Mouse (Mus musculus): Measurements from ENCODE around the gene Astn2. TPM values are rescaled to one million over a fixed set of nuclear protein-coding genes. Genes with fewer than 3 reads are reported as not detected.

Astn2 gene
- polyA plus RNA-seq, 1 experiment from 2014 or later = 0.61 TPM

DNA sequence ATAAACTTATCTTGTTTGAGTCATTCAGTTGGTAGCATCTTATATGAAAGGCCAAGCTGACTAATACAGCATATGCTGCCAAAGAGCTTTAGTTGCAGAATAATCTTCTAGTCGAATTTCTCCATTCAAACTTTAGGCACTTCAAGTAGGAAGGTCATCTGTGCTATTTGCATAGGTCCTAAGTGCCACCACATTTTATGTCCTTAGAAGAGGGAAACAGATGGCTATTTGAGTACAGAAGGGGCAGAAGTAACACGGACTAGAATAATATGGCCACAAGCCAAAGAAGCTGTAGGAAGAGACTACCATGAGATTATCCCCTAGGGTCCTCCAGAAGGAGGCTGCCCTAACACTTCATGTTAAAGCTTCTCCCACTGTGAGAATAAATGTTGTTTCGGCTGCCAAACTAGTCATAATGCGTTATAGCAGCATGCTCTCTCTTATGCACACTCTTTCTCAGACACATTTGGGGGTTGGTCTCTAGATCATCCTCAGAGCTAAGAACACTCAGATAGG lies 730.9 kb downstream of the Astn2 start:
- 65% methylated on average over 4 of the region's 4 CpGs for WGBS
- H3K36me3 ChIP-seq (ENCODE audit: control insufficient read depth, insufficient read depth, low read length) = no peaks in the 10 kb centered on the region
- no peak for ATAC-seq (ENCODE audit: insufficient number of reproducible peaks, insufficient read depth, low FRiP score, low read depth)
- H3K4me3 ChIP-seq (ENCODE audit: control insufficient read depth in 1 of 2, insufficient read depth in 1 of 2, low read depth in 1 of 2, low read length in 2 of 2) = no peak overlapping the region
- H3K27me3 ChIP-seq (ENCODE audit: control insufficient read depth, insufficient read depth, low read length) = no peaks in the 10 kb centered on the region
- H3K4me2 ChIP-seq (ENCODE audit: low read length) = no peak overlapping the region
- H3K9me3 ChIP-seq (ENCODE audit: control insufficient read depth, low read length) = no peaks in the 10 kb centered on the region
- peaks cover 0 to 15% of the 10 kb centered on the region in 2 experiments; a peak in 2 of 4 replicates for H3K4me1 ChIP-seq (ENCODE audit: control insufficient read depth in 2 of 2, insufficient read depth in 2 of 2, low read length in 2 of 2)
- H3K9ac ChIP-seq (ENCODE audit: low read length) = no peak overlapping the region
- no peak overlapping the region for H3K27ac ChIP-seq (replicated peaks in 1 of 2; ENCODE audit: control insufficient read depth in 1 of 2, insufficient read depth in 1 of 2, low read depth in 2 of 2, low read length in 2 of 2)

DNA sequence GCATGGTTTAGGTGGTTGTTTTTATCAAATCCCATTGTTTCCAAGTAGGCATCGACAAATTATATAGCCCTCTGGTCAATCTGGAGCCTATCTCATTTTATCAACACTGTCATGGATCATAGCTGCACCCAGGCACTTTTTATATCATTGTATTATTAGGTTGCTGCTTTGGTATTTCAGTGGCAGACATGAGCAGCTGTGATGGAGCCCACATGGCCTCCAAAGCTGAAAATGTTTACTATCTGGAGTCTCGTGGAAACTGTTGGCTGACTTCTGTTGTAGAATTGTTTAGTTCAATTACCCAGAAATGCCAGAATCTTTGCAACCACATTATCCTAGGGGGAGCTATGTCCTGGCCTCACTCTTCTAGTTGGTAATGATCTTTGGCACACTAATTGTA lies 732.1 kb downstream of the Astn2 start:
- no peaks in the 10 kb centered on the region for H3K9me3 ChIP-seq (ENCODE audit: control insufficient read depth, low read length)
- H3K9ac ChIP-seq (ENCODE audit: low read length) = no peak overlapping the region
- peaks cover 0 to 15% of the 10 kb centered on the region in 2 experiments; a peak in 2 of 4 replicates for H3K4me1 ChIP-seq (ENCODE audit: control insufficient read depth in 2 of 2, insufficient read depth in 2 of 2, low read length in 2 of 2)
- H3K36me3 ChIP-seq (ENCODE audit: control insufficient read depth, insufficient read depth, low read length) = no peaks in the 10 kb centered on the region
- H3K4me3 ChIP-seq (ENCODE audit: control insufficient read depth in 1 of 2, insufficient read depth in 1 of 2, low read depth in 1 of 2, low read length in 2 of 2) = no peak overlapping the region
- H3K27ac ChIP-seq (replicated peaks in 1 of 2; ENCODE audit: control insufficient read depth in 1 of 2, insufficient read depth in 1 of 2, low read depth in 2 of 2, low read length in 2 of 2) = peak overlapping the region in 1 of 2 experiments; percentile 29; a peak in 1 of 4 replicates
- WGBS = 30% methylated on average over 2 of the region's 2 CpGs
- no peak overlapping the region for H3K4me2 ChIP-seq (ENCODE audit: low read length)
- no peaks in the 10 kb centered on the region for H3K27me3 ChIP-seq (ENCODE audit: control insufficient read depth, insufficient read depth, low read length)
- ATAC-seq (ENCODE audit: insufficient number of reproducible peaks, insufficient read depth, low FRiP score, low read depth) = no peak

DNA sequence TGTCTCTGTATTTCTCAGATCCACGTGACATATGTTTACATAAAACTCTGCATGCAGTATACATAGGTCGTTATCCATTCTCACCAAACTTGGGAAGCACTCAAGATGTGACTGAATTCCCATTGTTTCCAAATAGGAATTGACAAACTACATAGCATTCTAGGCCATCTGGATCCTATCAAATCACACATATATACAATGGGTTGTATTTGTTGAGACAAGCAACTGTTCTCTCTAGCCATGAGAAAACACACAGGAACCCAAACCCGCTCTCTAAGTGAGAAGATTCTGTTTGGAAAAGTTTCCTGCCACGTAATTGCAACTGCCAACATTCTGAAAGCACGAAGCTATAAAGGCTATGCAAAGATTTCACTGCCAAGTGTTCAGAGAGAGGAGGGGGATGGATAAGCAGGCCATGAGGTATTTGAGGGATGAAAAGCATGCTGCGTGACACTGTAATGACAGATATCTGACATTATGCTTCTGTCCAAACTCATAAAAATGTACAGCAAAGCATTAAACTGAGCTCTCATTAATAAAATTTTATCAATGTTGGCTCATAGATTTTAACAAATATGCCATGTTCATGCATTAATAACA lies 732.7 kb downstream of the Astn2 start:
- H3K9me3 ChIP-seq (ENCODE audit: control insufficient read depth, low read length) = no peaks in the 10 kb centered on the region
- peak overlapping the region in 1 of 2 experiments; percentile 57; a peak in 2 of 4 replicates for H3K27ac ChIP-seq (replicated peaks in 1 of 2; ENCODE audit: control insufficient read depth in 1 of 2, insufficient read depth in 1 of 2, low read depth in 2 of 2, low read length in 2 of 2)
- H3K4me3 ChIP-seq (ENCODE audit: control insufficient read depth in 1 of 2, insufficient read depth in 1 of 2, low read depth in 1 of 2, low read length in 2 of 2) = no peak overlapping the region
- 27% methylated on average over 6 of the region's 6 CpGs for WGBS
- H3K36me3 ChIP-seq (ENCODE audit: control insufficient read depth, insufficient read depth, low read length) = no peaks in the 10 kb centered on the region
- H3K27me3 ChIP-seq (ENCODE audit: control insufficient read depth, insufficient read depth, low read length) = no peaks in the 10 kb centered on the region
- peaks cover 0 to 15% of the 10 kb centered on the region in 2 experiments; a peak in 2 of 4 replicates for H3K4me1 ChIP-seq (ENCODE audit: control insufficient read depth in 2 of 2, insufficient read depth in 2 of 2, low read length in 2 of 2)
- no peak overlapping the region for H3K4me2 ChIP-seq (ENCODE audit: low read length)
- ATAC-seq (ENCODE audit: insufficient number of reproducible peaks, insufficient read depth, low FRiP score, low read depth) = no peak
- H3K9ac ChIP-seq (ENCODE audit: low read length) = no peak overlapping the region

DNA sequence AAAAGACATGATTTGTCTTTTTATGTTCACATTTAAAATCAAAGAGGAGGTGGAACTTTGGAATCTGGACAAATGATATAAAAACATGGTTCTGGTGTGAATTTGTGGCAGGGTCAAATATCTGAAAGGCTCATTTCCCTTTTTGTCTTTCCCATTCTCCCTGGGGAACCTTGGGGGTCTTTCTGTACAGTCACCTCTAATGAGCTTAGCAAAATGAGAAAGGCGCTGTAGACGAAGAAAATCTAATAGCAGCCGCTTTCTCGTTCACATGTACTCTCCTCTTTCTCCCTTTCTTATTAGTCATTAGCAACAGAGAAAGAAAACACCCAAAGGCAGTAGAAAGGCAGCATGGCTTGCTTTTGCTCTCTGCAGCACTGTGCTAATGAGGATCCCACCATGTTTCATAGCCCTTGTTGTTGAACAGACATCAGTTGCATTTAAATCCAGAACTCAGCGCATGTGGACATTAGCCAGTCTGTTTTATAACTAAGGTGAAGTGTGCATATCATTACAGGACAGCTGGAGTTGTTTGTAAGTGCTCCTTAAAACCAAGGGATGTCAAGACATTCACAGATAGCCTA lies 737.3 kb downstream of the Astn2 start:
- no peak for ATAC-seq (ENCODE audit: insufficient number of reproducible peaks, insufficient read depth, low FRiP score, low read depth)
- Histone ChIP-seq H3K9me3 (ENCODE audit: control insufficient read depth, low read length) (no peaks in the 10 kb centered on the region), H3K9ac (ENCODE audit: low read length) (no peak overlapping the region), H3K4me2 (ENCODE audit: low read length) (no peak overlapping the region), H3K36me3 (ENCODE audit: control insufficient read depth, insufficient read depth, low read length) (no peaks in the 10 kb centered on the region), H3K27me3 (ENCODE audit: control insufficient read depth, insufficient read depth, low read length) (no peaks in the 10 kb centered on the region), H3K4me1 (ENCODE audit: control insufficient read depth in 2 of 2, insufficient read depth in 2 of 2, low read length in 2 of 2) (peaks cover 0 to 8% of the 10 kb centered on the region in 2 experiments; a peak in 2 of 4 replicates), H3K4me3 (ENCODE audit: control insufficient read depth in 1 of 2, insufficient read depth in 1 of 2, low read depth in 1 of 2, low read length in 2 of 2) (no peak overlapping the region), H3K27ac (replicated peaks in 1 of 2; ENCODE audit: control insufficient read depth in 1 of 2, insufficient read depth in 1 of 2, low read depth in 2 of 2, low read length in 2 of 2) (no peak overlapping the region)
- 83% methylated on average over 5 of the region's 5 CpGs for WGBS

DNA sequence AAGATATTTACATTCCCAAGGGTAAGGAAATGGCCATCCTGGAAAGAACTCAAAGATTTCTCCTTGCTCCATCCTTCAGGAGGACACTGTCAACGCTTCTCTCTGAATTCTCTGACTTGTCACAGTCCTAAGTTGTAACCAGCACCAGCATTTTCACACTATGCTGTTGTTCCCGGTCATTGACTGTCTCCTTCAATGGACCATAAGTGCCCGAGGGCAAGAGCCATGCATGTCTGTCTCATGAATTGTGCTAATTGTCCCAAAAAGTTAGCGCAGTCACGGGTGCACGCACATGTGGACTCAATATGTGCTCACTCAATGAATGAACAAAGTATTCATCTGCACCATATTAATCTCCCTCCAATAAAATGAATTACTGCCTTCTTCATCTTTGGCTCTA lies 741.2 kb downstream of the Astn2 start:
- Histone ChIP-seq H3K9me3 (ENCODE audit: control insufficient read depth, low read length) (no peaks in the 10 kb centered on the region), H3K4me3 (ENCODE audit: control insufficient read depth in 1 of 2, insufficient read depth in 1 of 2, low read depth in 1 of 2, low read length in 2 of 2) (no peak overlapping the region), H3K36me3 (ENCODE audit: control insufficient read depth, insufficient read depth, low read length) (no peaks in the 10 kb centered on the region), H3K27me3 (ENCODE audit: control insufficient read depth, insufficient read depth, low read length) (no peaks in the 10 kb centered on the region), H3K9ac (ENCODE audit: low read length) (no peak overlapping the region), H3K4me1 (ENCODE audit: control insufficient read depth in 2 of 2, insufficient read depth in 2 of 2, low read length in 2 of 2) (no peaks in the 10 kb centered on the region), H3K4me2 (ENCODE audit: low read length) (no peak overlapping the region), H3K27ac (replicated peaks in 1 of 2; ENCODE audit: control insufficient read depth in 1 of 2, insufficient read depth in 1 of 2, low read depth in 2 of 2, low read length in 2 of 2) (no peak overlapping the region)
- 88% methylated on average over 6 of the region's 6 CpGs for WGBS
- no peak for ATAC-seq (ENCODE audit: insufficient number of reproducible peaks, insufficient read depth, low FRiP score, low read depth)

DNA sequence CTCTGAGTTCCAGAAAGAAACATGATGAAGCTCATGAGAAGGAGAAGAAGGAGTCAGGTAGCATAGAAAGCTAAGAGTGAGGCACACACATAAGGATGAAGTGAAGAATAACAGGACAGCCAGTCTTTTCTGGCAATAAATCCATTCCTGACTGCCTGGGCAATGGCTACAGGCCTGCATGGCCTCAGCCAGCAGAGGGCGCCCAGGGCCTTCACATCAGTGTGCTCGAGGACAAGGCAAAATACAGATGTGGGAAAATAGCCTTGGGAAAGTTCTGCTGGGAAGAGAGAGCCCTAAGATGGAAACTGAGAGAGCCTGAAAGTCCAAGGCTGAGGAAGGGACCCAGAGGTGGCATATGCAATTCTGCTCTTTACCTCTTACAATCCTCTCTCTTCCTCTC lies 749.7 kb downstream of the Astn2 start:
- H3K27me3 ChIP-seq (ENCODE audit: control insufficient read depth, insufficient read depth, low read length) = no peaks in the 10 kb centered on the region
- peak; percentile 61; the same call in 1 of the 2 replicates for ATAC-seq (ENCODE audit: insufficient number of reproducible peaks, insufficient read depth, low FRiP score, low read depth)
- H3K4me3 ChIP-seq (ENCODE audit: control insufficient read depth in 1 of 2, insufficient read depth in 1 of 2, low read depth in 1 of 2, low read length in 2 of 2) = no peak overlapping the region
- no peaks in the 10 kb centered on the region for H3K36me3 ChIP-seq (ENCODE audit: control insufficient read depth, insufficient read depth, low read length)
- no peaks in the 10 kb centered on the region for H3K9me3 ChIP-seq (ENCODE audit: control insufficient read depth, low read length)
- H3K4me1 ChIP-seq (ENCODE audit: control insufficient read depth in 2 of 2, insufficient read depth in 2 of 2, low read length in 2 of 2) = peaks cover 2 to 16% of the 10 kb centered on the region in 2 experiments; a peak in 2 of 4 replicates
- H3K27ac ChIP-seq (replicated peaks in 1 of 2; ENCODE audit: control insufficient read depth in 1 of 2, insufficient read depth in 1 of 2, low read depth in 2 of 2, low read length in 2 of 2) = no peak overlapping the region
- no peak overlapping the region for H3K9ac ChIP-seq (ENCODE audit: low read length)
- WGBS = 0% methylated on average over 2 of the region's 2 CpGs
- no peak overlapping the region for H3K4me2 ChIP-seq (ENCODE audit: low read length)

DNA sequence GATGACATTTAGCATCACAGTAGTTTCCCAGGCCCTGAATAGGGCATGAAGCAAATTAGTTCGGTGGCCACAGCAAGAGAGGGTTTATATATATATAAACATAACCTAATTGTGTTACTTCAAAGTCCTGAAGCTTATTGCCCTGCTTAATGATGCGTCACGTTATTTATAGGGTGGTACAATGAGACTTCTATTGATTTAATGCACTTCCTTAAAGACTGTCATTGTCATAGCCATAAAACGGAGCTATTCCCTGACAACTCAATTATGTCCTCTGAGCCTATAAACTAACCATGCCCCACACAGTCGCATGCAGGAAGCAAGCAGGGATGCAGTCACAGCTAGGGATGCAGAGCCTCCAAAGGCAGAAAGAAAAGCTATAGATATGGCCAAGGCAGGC lies 761.8 kb downstream of the Astn2 start:
- Histone ChIP-seq H3K27ac (replicated peaks in 1 of 2; ENCODE audit: control insufficient read depth in 1 of 2, insufficient read depth in 1 of 2, low read depth in 2 of 2, low read length in 2 of 2) (no peak overlapping the region), H3K4me1 (ENCODE audit: control insufficient read depth in 2 of 2, insufficient read depth in 2 of 2, low read length in 2 of 2) (no peaks in the 10 kb centered on the region), H3K4me3 (ENCODE audit: control insufficient read depth in 1 of 2, insufficient read depth in 1 of 2, low read depth in 1 of 2, low read length in 2 of 2) (no peak overlapping the region), H3K9me3 (ENCODE audit: control insufficient read depth, low read length) (no peaks in the 10 kb centered on the region), H3K9ac (ENCODE audit: low read length) (no peak overlapping the region), H3K36me3 (ENCODE audit: control insufficient read depth, insufficient read depth, low read length) (no peaks in the 10 kb centered on the region), H3K4me2 (ENCODE audit: low read length) (no peak overlapping the region), H3K27me3 (ENCODE audit: control insufficient read depth, insufficient read depth, low read length) (no peaks in the 10 kb centered on the region)
- 79% methylated on average over 5 of the region's 5 CpGs for WGBS
- no peak for ATAC-seq (ENCODE audit: insufficient number of reproducible peaks, insufficient read depth, low FRiP score, low read depth)

All from heart, embryonic 14.5 days (tissue).